In the genomic region with DNA sequence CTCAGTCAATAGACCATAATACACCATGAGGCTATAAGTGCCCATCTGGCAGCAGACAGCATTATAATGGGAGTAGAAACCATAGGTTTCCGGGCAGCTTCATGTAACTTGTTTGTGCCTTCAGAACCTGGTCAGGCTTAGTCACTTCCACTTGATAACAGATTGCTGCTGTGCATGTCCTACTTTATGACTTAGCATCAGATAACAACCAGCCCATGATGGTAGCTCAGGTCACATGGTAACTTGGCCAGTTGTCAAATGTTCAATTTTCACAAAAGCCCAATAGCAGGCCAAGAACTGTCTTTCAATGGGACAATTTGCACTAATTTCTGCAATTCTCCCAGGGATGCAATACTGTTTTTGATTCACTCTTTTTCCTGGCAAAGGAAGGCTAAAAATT, we compare ENCODE assay signal across 25 mouse cellular contexts. TPM values are rescaled to one million over a fixed set of nuclear protein-coding genes. Genes with fewer than 3 reads are reported as not detected.
A peak's percentile ranks its signal among the peaks of the same experiment; 100 is the strongest.
DNase-seq lines count a peak whose midpoint lies in the region; ATAC-seq and TF ChIP-seq lines count a peak whose summit lies in the region.
"Had no signal": no experiment of that assay in that cellular context is flagged by ENCODE, and none has a peak within 500 bp of the region (broad histone marks: within the 10 kb centered on the region; RNA-seq: fewer than 3 reads in every experiment).

No protein-coding gene starts in this region.

- peak; percentile 13 for DNase-seq in forebrain, embryonic 14.5 days (ENCODE audit: low spot score)
- DNase-seq in MEL (ENCODE audit: low read depth, low spot score) (peak; percentile 60), adipocyte (ENCODE audit: low spot score) (peak; percentile 28)
- peak; percentile 33 for DNase-seq in fibroblast of lung, adult 2 months (ENCODE audit: low read depth)
- DNase-seq in layer of hippocampus, postnatal 36 days: no peak
- DNase-seq in testis, postnatal 10 days (ENCODE audit: low spot score): no peak
- no peak for DNase-seq in right cerebral cortex, postnatal 14 days
- DNase-seq: adrenal gland, postnatal 10 days; adrenal gland, postnatal 36 days; cerebellum, adult 11-12 months; cerebellum, adult 8-10 months; cerebellum, postnatal 36 days; embryo, embryonic 11 days; gastrocnemius, postnatal 14 days; heart, adult 11 months; kidney, adult 2 months had no signal

- no peak for ATAC-seq in forebrain, embryonic 14.5 days
- no peak for ATAC-seq in forebrain, embryonic 12.5 days (ENCODE audit: low FRiP score)
- ATAC-seq: activated CD4-positive, CD25-positive, alpha-beta regulatory T cell, adult 4 months; CD4-positive, CD25-positive, alpha-beta regulatory T cell, adult 4 months; forebrain, embryonic 16.5 days had no signal

- no peaks in the 10 kb centered on the region for H3K4me1 ChIP-seq in forebrain, embryonic 14.5 days (ENCODE audit: control insufficient read depth, insufficient read depth, low read length)
- H3K4me1 ChIP-seq in forebrain, embryonic 12.5 days: no peaks in the 10 kb centered on the region
- H3K4me1 ChIP-seq in MEL (ENCODE audit: control insufficient read depth in 1 of 2, insufficient read depth in 2 of 2, low read length in 2 of 2): peaks cover 3 to 8% of the 10 kb centered on the region in 2 experiments
- H3K4me1 ChIP-seq: embryonic facial prominence, embryonic 10.5 days; embryonic facial prominence, embryonic 13.5 days; hindbrain, embryonic 12.5 days; hindbrain, embryonic 15.5 days had no signal

- no peaks in the 10 kb centered on the region for H3K9me3 ChIP-seq in forebrain, embryonic 14.5 days (replicated peaks; ENCODE audit: control insufficient read depth, low read length)
- no peaks in the 10 kb centered on the region for H3K9me3 ChIP-seq in forebrain, embryonic 12.5 days
- H3K9me3 ChIP-seq in MEL (replicated peaks; ENCODE audit: insufficient read depth, low read length): no peaks in the 10 kb centered on the region
- H3K9me3 ChIP-seq: embryonic facial prominence, embryonic 10.5 days; embryonic facial prominence, embryonic 13.5 days; hindbrain, embryonic 12.5 days; hindbrain, embryonic 15.5 days had no signal

- no peak for TF ChIP-seq CTCF in MEL (IDR thresholded peaks at IDR 0.05 in 2 of 3, conservative IDR thresholded peaks at IDR 0.05 in 1 of 3; ENCODE audit: control insufficient read depth in 1 of 3, insufficient read depth in 1 of 3, low read depth in 2 of 3, low read length in 3 of 3, poor library complexity in 1 of 3, severe bottlenecking in 1 of 3)

- TF ChIP-seq POLR2A in MEL (IDR thresholded peaks at IDR 0.05; ENCODE audit: control insufficient read depth in 1 of 2, insufficient read depth in 1 of 2, low read depth in 1 of 2, low read length in 2 of 2, poor library complexity in 1 of 2): no peak

- no peak overlapping the region for H3K27ac ChIP-seq in forebrain, embryonic 14.5 days (ENCODE audit: low read depth, low read length)
- H3K27ac ChIP-seq in forebrain, embryonic 12.5 days: no peak overlapping the region
- H3K27ac ChIP-seq in MEL (ENCODE audit: control insufficient read depth, low read depth, low read length): peak overlapping the region; percentile 27
- H3K27ac ChIP-seq: embryonic facial prominence, embryonic 10.5 days; embryonic facial prominence, embryonic 13.5 days; hindbrain, embryonic 12.5 days; hindbrain, embryonic 15.5 days had no signal

- no peak overlapping the region for H3K4me2 ChIP-seq in forebrain, embryonic 14.5 days (ENCODE audit: low read length)
- no peak overlapping the region for H3K4me2 ChIP-seq in forebrain, embryonic 12.5 days
- H3K4me2 ChIP-seq: embryonic facial prominence, embryonic 13.5 days; heart, embryonic 11.5 days; hindbrain, embryonic 12.5 days; hindbrain, embryonic 15.5 days had no signal

- 0 out of 4 replicates have a peak, but pooled peaks of 1 of the 2 experiments have one; percentile 24 for TF ChIP-seq EP300 in MEL (IDR thresholded peaks at IDR 0.05; ENCODE audit: low read depth in 1 of 2, low read length in 2 of 2)

- no peak for TF ChIP-seq RAD21 in MEL (IDR thresholded peaks at IDR 0.05; ENCODE audit: low read depth, low read length)

- no peak overlapping the region for H3K4me3 ChIP-seq in forebrain, embryonic 14.5 days (ENCODE audit: low read depth, low read length)
- H3K4me3 ChIP-seq in forebrain, embryonic 12.5 days (replicated peaks): no peak overlapping the region
- H3K4me3 ChIP-seq in MEL (ENCODE audit: control insufficient read depth in 1 of 2, insufficient read depth in 1 of 2, low read depth in 2 of 2, low read length in 2 of 2): no peak overlapping the region
- H3K4me3 ChIP-seq: embryonic facial prominence, embryonic 10.5 days; embryonic facial prominence, embryonic 13.5 days; hindbrain, embryonic 12.5 days; hindbrain, embryonic 15.5 days had no signal

- no peaks in the 10 kb centered on the region for H3K79me2 ChIP-seq in MEL (ENCODE audit: control insufficient read depth, insufficient read depth, low read length, poor library complexity)

- WGBS in forebrain, embryonic 14.5 days: 96% methylated on average over 1 of the region's 1 CpGs
- WGBS in forebrain, embryonic 12.5 days: 97% methylated on average over 1 of the region's 1 CpGs

- peaks cover 61% of the 10 kb centered on the region for H3K36me3 ChIP-seq in forebrain, embryonic 14.5 days (ENCODE audit: control insufficient read depth, insufficient read depth, low read length)
- H3K36me3 ChIP-seq in forebrain, embryonic 12.5 days (replicated peaks): peaks cover 58% of the 10 kb centered on the region
- peaks cover 10 to 21% of the 10 kb centered on the region in 2 experiments for H3K36me3 ChIP-seq in MEL (ENCODE audit: control insufficient read depth in 1 of 2, insufficient read depth in 2 of 2, low read length in 2 of 2)

- H3K9ac ChIP-seq in forebrain, embryonic 14.5 days (ENCODE audit: low read length): no peak overlapping the region
- no peak overlapping the region for H3K9ac ChIP-seq in forebrain, embryonic 12.5 days
- no peak overlapping the region for H3K9ac ChIP-seq in MEL (ENCODE audit: control insufficient read depth, low read depth, low read length, poor library complexity, severe bottlenecking)
- H3K9ac ChIP-seq: embryonic facial prominence, embryonic 13.5 days; hindbrain, embryonic 12.5 days; hindbrain, embryonic 15.5 days had no signal

- H3K27me3 ChIP-seq in forebrain, embryonic 14.5 days (replicated peaks; ENCODE audit: control insufficient read depth, insufficient read depth, low read length): no peaks in the 10 kb centered on the region
- H3K27me3 ChIP-seq in forebrain, embryonic 12.5 days: no peaks in the 10 kb centered on the region
- H3K27me3 ChIP-seq in MEL (ENCODE audit: control insufficient read depth in 1 of 2, insufficient read depth in 2 of 2, low read length in 2 of 2): no peaks in the 10 kb centered on the region
- H3K27me3 ChIP-seq: embryonic facial prominence, embryonic 13.5 days; hindbrain, embryonic 12.5 days; hindbrain, embryonic 15.5 days had no signal

TF ChIP-seq in MEL, 35 proteins besides CTCF, POLR2A, EP300 and RAD21:
- TF ChIP-seq MAX (IDR thresholded peaks at IDR 0.05; ENCODE audit: low read length): peak; percentile 61
- no peak for TF ChIP-seq ZMIZ1 (IDR thresholded peaks at IDR 0.05; ENCODE audit: low read depth, low read length)
- TF ChIP-seq MXI1 (IDR thresholded peaks at IDR 0.05; ENCODE audit: low read depth, low read length): peak; percentile 53; the same call in 1 of the 2 replicates
- 0 out of 2 replicates have a peak, but pooled peaks have one; percentile 27 for TF ChIP-seq SIN3A (IDR thresholded peaks at IDR 0.05; ENCODE audit: low read length)
- TF ChIP-seq TCF12 (IDR thresholded peaks at IDR 0.05; ENCODE audit: low read depth, low read length): no peak
- TF ChIP-seq MAZ (IDR thresholded peaks at IDR 0.05; ENCODE audit: low read depth, low read length): no peak
- TF ChIP-seq NRF1 (IDR thresholded peaks at IDR 0.05; ENCODE audit: insufficient read depth, low read depth, low read length, poor library complexity, severe bottlenecking): no peak
- TF ChIP-seq ETS1 (IDR thresholded peaks at IDR 0.05; ENCODE audit: low read depth, low read length): peak; percentile 60; the same call in 1 of the 2 replicates
- TF ChIP-seq HCFC1 (IDR thresholded peaks at IDR 0.05; ENCODE audit: low read depth, low read length): no peak
- TF ChIP-seq USF2 (IDR thresholded peaks at IDR 0.05; ENCODE audit: borderline replicate concordance in 1 of 2, insufficient read depth in 1 of 2, low read depth in 1 of 2, low read length in 2 of 2): 0 out of 4 replicates have a peak, but pooled peaks of 1 of the 2 experiments have one; percentile 40
- no peak for TF ChIP-seq TBP (IDR thresholded peaks at IDR 0.05; ENCODE audit: low read depth, low read length)
- no peak for TF ChIP-seq GABPA (IDR thresholded peaks at IDR 0.05; ENCODE audit: low read depth, low read length)
- TF ChIP-seq USF1 (IDR thresholded peaks at IDR 0.05; ENCODE audit: low read depth, low read length): peak; percentile 81
- TF ChIP-seq MEF2A (IDR thresholded peaks at IDR 0.05; ENCODE audit: extremely low read depth, insufficient replicate concordance, low read depth, low read length, poor library complexity, severe bottlenecking): no peak
- TF ChIP-seq NELFE (IDR thresholded peaks at IDR 0.05; ENCODE audit: low read depth, low read length): no peak
- no peak for TF ChIP-seq MYC (IDR thresholded peaks at IDR 0.05; ENCODE audit: low read depth, low read length)
- TF ChIP-seq GATA1 (IDR thresholded peaks at IDR 0.05; ENCODE audit: low read depth, low read length): peak; percentile 75
- no peak for TF ChIP-seq SMC3 (IDR thresholded peaks at IDR 0.05; ENCODE audit: low read depth, low read length)

RNA-seq across cellular contexts. Expression of a gene that starts 48.5 kb away (rescaled TPM):
- 76.7 and 90.7 TPM in 2 replicates for polyA plus RNA-seq in forebrain, embryonic 14.5 days (2014; fragmentation: Nextera tagmentation; extraction: Ambion mirVana)
- 147 and 148 TPM in 2 replicates for polyA plus RNA-seq in forebrain, embryonic 12.5 days (2016; fragmentation: Nextera tagmentation; extraction: Ambion mirVana)
- 31.9 and 32.7 TPM in 2 replicates for total RNA-seq in MEL (2012; rRNA removed)
- polyA plus RNA-seq in MEL (2012; ENCODE audit: insufficient read depth in 1 of 2, insufficient read length in 2 of 2, low read depth in 1 of 2, low replicate concordance in 2 of 2, missing spikeins in 1 of 2): 10 to 100 TPM in 1 of 2 experiments, not detected in 1; 55.8 TPM
- 10 to 100 TPM; 64.1 to 74.6 TPM for total RNA-seq in layer of hippocampus, postnatal 36 days (2021)

Comparison
In these comparisons a context has a peak if more than half of its experiments do, and no peak if none do; other contexts are left out.
1. DNase-seq: peak in forebrain, embryonic 14.5 days (single experiment), MEL (single experiment), adipocyte (single experiment) and fibroblast of lung, adult 2 months (single experiment); none in layer of hippocampus, postnatal 36 days (0 of 2), testis, postnatal 10 days (single experiment) and right cerebral cortex, postnatal 14 days (single experiment).